11 mouse cellular contexts compared by ENCODE assay signal in genomic region chr10:77164041-77164436, GRCm38 (mm10). TPM values are rescaled to one million over a fixed set of nuclear protein-coding genes. Genes with fewer than 3 reads are reported as not detected.
DNase-seq lines count a peak whose midpoint lies in the region; ATAC-seq and TF ChIP-seq lines count a peak whose summit lies in the region.
"Had no signal": no experiment of that assay in that cellular context is flagged by ENCODE, and none has a peak within 500 bp of the region (broad histone marks: within the 10 kb centered on the region; RNA-seq: fewer than 3 reads in every experiment).

No protein-coding gene starts in this region.

- H3K4me2 ChIP-seq in heart, embryonic 16.5 days (ENCODE audit: low read depth, low read length): peak overlapping the region; percentile 81
- H3K4me2 ChIP-seq in midbrain, postnatal 0 days (ENCODE audit: low read depth, low read length, poor library complexity, severe bottlenecking): no peak overlapping the region
- peak overlapping the region; percentile 95 for H3K4me2 ChIP-seq in forebrain, embryonic 13.5 days
- H3K4me2 ChIP-seq in myocyte (ENCODE audit: low read depth): peak overlapping the region; percentile 63

- no peak for ATAC-seq in heart, embryonic 16.5 days (replicated peaks; ENCODE audit: extremely low read depth, insufficient read depth, low FRiP score)
- no peak for ATAC-seq in midbrain, postnatal 0 days (ENCODE audit: low FRiP score)
- no peak for ATAC-seq in forebrain, embryonic 13.5 days

- TF ChIP-seq POLR2A in myocyte (IDR thresholded peaks at IDR 0.05; ENCODE audit: insufficient read length, low read depth): no peak

- no peak for TF ChIP-seq CTCF in midbrain, postnatal 0 days (IDR thresholded peaks at IDR 0.05)
- no peak for TF ChIP-seq CTCF in layer of hippocampus, adult 2 months (conservative IDR thresholded peaks at IDR 0.05)

- peak overlapping the region; percentile 65 for H3K4me3 ChIP-seq in heart, embryonic 16.5 days (ENCODE audit: low read length)
- H3K4me3 ChIP-seq in midbrain, embryonic 10.5 days: peak overlapping the region; percentile 72
- no peak overlapping the region for H3K4me3 ChIP-seq in midbrain, postnatal 0 days (ENCODE audit: low read depth, low read length)
- H3K4me3 ChIP-seq in forebrain, embryonic 13.5 days: 0 out of 2 replicates have a peak overlapping the region, but pooled peaks have one; percentile 54
- H3K4me3 ChIP-seq in myocyte: peak overlapping the region; percentile 96
- no peak overlapping the region for H3K4me3 ChIP-seq in layer of hippocampus, adult 2 months

- 54% methylated on average over 5 of the region's 5 CpGs for whole genome bisulfite sequencing in heart, embryonic 16.5 days
- 10% methylated on average over 5 of the region's 5 CpGs for WGBS in midbrain, embryonic 10.5 days
- 36% methylated on average over 5 of the region's 5 CpGs for WGBS in midbrain, postnatal 0 days
- 20% methylated on average over 5 of the region's 5 CpGs for WGBS in forebrain, embryonic 13.5 days

- H3K9me3 ChIP-seq in heart, embryonic 16.5 days (replicated peaks; ENCODE audit: control insufficient read depth, low read length): no peaks in the 10 kb centered on the region
- H3K9me3 ChIP-seq in midbrain, embryonic 10.5 days (replicated peaks): no peaks in the 10 kb centered on the region
- no peaks in the 10 kb centered on the region for H3K9me3 ChIP-seq in midbrain, postnatal 0 days (ENCODE audit: low read length)
- H3K9me3 ChIP-seq in forebrain, embryonic 13.5 days (replicated peaks): no peaks in the 10 kb centered on the region

- no peak for DNase-seq in heart, postnatal 10 days
- no peak for DNase-seq in midbrain, embryonic 10.5 days (ENCODE audit: low spot score)
- no peak for DNase-seq in midbrain, postnatal 0 days (ENCODE audit: low spot score)
- no peak for DNase-seq in embryo, embryonic 10 days (ENCODE audit: low spot score)
- DNase-seq in layer of hippocampus, adult 2 months (ENCODE audit: low spot score in 2 of 2): no peak
- DNase-seq: kidney, postnatal 10 days; thymus, postnatal 14 days had no signal

- no peak overlapping the region for H3K27ac ChIP-seq in heart, embryonic 16.5 days (ENCODE audit: low read length)
- peak overlapping the region; percentile 96 for H3K27ac ChIP-seq in midbrain, embryonic 10.5 days (replicated peaks)
- no peak overlapping the region for H3K27ac ChIP-seq in midbrain, postnatal 0 days (ENCODE audit: low read depth, low read length)
- H3K27ac ChIP-seq in forebrain, embryonic 13.5 days: no peak overlapping the region
- no peak overlapping the region for H3K27ac ChIP-seq in layer of hippocampus, adult 2 months
- H3K27ac ChIP-seq: macrophage had no signal

- peaks cover 20% of the 10 kb centered on the region for H3K4me1 ChIP-seq in heart, embryonic 16.5 days (ENCODE audit: control insufficient read depth, insufficient read depth, low read length)
- peaks cover 81% of the 10 kb centered on the region for H3K4me1 ChIP-seq in midbrain, embryonic 10.5 days
- no peaks in the 10 kb centered on the region for H3K4me1 ChIP-seq in midbrain, postnatal 0 days (ENCODE audit: insufficient read depth, low read length)
- H3K4me1 ChIP-seq in forebrain, embryonic 13.5 days: peaks cover 33% of the 10 kb centered on the region

- H3K36me3 ChIP-seq in heart, embryonic 16.5 days (ENCODE audit: control insufficient read depth, insufficient read depth): no peaks in the 10 kb centered on the region
- peaks cover 9% of the 10 kb centered on the region; the same call in 1 of the 2 replicates for H3K36me3 ChIP-seq in midbrain, embryonic 10.5 days
- no peaks in the 10 kb centered on the region for H3K36me3 ChIP-seq in midbrain, postnatal 0 days (ENCODE audit: insufficient read depth, low read length)
- no peaks in the 10 kb centered on the region for H3K36me3 ChIP-seq in forebrain, embryonic 13.5 days (ENCODE audit: poor library complexity, severe bottlenecking)
- peaks cover 20% of the 10 kb centered on the region for H3K36me3 ChIP-seq in myocyte (ENCODE audit: control insufficient read depth, insufficient read depth)

- intact Hi-C loops in heart, postnatal 10 days (cut with DNase I): loop anchor here (2.0 kb wide), 1 partner anchor 41 kb away; no protein-coding TSS in a partner anchor

- H3ac ChIP-seq in myocyte (ENCODE audit: control insufficient read depth, insufficient read length): no peak overlapping the region

- H3K27me3 ChIP-seq in heart, embryonic 16.5 days (ENCODE audit: control insufficient read depth, insufficient read depth, low read length): 0 out of 2 replicates have a peak, but pooled peaks cover 2% of the 10 kb centered on the region
- H3K27me3 ChIP-seq in midbrain, embryonic 10.5 days (ENCODE audit: low read depth, poor library complexity, severe bottlenecking): peaks cover 20% of the 10 kb centered on the region
- peaks cover 15% of the 10 kb centered on the region for H3K27me3 ChIP-seq in midbrain, postnatal 0 days (ENCODE audit: insufficient read depth, low read length)
- H3K27me3 ChIP-seq in forebrain, embryonic 13.5 days: peaks cover 8% of the 10 kb centered on the region; the same call in 1 of the 2 replicates
- no peaks in the 10 kb centered on the region for H3K27me3 ChIP-seq in myocyte (ENCODE audit: control insufficient read depth, insufficient read depth, insufficient read length)

- peaks cover 73% of the 10 kb centered on the region for H3K79me2 ChIP-seq in myocyte (ENCODE audit: control insufficient read depth, insufficient read depth)

- no peak overlapping the region for H3K9ac ChIP-seq in heart, embryonic 16.5 days (ENCODE audit: low read length)
- no peak overlapping the region for H3K9ac ChIP-seq in midbrain, postnatal 0 days (replicated peaks; ENCODE audit: low read length, poor library complexity, severe bottlenecking)
- no peak overlapping the region for H3K9ac ChIP-seq in forebrain, embryonic 13.5 days

TF ChIP-seq in myocyte, 11 proteins besides CTCF, POLR2A, EP300 and RAD21:
- TF ChIP-seq MAX (IDR thresholded peaks at IDR 0.05; ENCODE audit: low read depth) (no peak), TCF12 (IDR thresholded peaks at IDR 0.05; ENCODE audit: insufficient read depth, poor library complexity, severe bottlenecking) (no peak), TCF3 (IDR thresholded peaks at IDR 0.05; ENCODE audit: insufficient read length, low read depth) (no peak), POLR2AphosphoS2 (IDR thresholded peaks at IDR 0.05; ENCODE audit: insufficient read length, low read depth) (no peak), CEBPB (IDR thresholded peaks at IDR 0.05; ENCODE audit: insufficient read depth, poor library complexity, severe bottlenecking) (no peak), SRF (IDR thresholded peaks at IDR 0.05; ENCODE audit: control insufficient read depth, insufficient read length, low read depth) (no peak), MYOG (IDR thresholded peaks at IDR 0.05; ENCODE audit: control insufficient read depth in 1 of 3, insufficient read depth in 1 of 3, insufficient read length in 2 of 3, low read depth in 2 of 3) (no peak), USF1 (IDR thresholded peaks at IDR 0.05; ENCODE audit: low read depth) (no peak), REST (IDR thresholded peaks at IDR 0.05; ENCODE audit: insufficient read depth, insufficient read length) (no peak), MYOD1 (IDR thresholded peaks at IDR 0.05; ENCODE audit: control insufficient read depth in 1 of 3, insufficient read length in 2 of 3, low read depth in 2 of 3) (no peak), E2F4 (IDR thresholded peaks at IDR 0.05; ENCODE audit: insufficient read depth) (no peak)
TF ChIP-seq in myocyte: peak in this region for 0.

RNA-seq across cellular contexts. Expression of gene Col18a1, which starts 2.3 kb away (rescaled TPM):
- 96.2 and 130 TPM in 2 replicates for polyA plus RNA-seq in heart, embryonic 16.5 days (2015; fragmentation: Nextera tagmentation; extraction: Ambion mirVana)
- total RNA-seq in heart, postnatal 10 days (2021): 10 to 100 TPM; 49.9 to 53.2 TPM
- polyA plus RNA-seq in midbrain, embryonic 10.5 days (2016; fragmentation: Nextera tagmentation; extraction: Ambion mirVana): 146 and 155 TPM in 2 replicates
- 27.7 and 30.3 TPM in 2 replicates for total RNA-seq in midbrain, postnatal 0 days (2014; rRNA removed)
- polyA plus RNA-seq in midbrain, postnatal 0 days (2015; fragmentation: Nextera tagmentation; extraction: Ambion mirVana): 14.6 and 15.4 TPM in 2 replicates
- 35.5 and 38.9 TPM in 2 replicates for polyA plus RNA-seq in forebrain, embryonic 13.5 days (2015; fragmentation: Nextera tagmentation; extraction: Ambion mirVana)
- 402 TPM for polyA plus RNA-seq in myocyte (2012; fragmentation: generic; extraction: Trizol)
- total RNA-seq in layer of hippocampus, adult 2 months (2021): 1 to 10 TPM; 3.2 to 4.8 TPM

Comparison
In these comparisons a context has a peak if more than half of its experiments do, and no peak if none do; other contexts are left out.
1. H3K4me3 ChIP-seq: peak in heart, embryonic 16.5 days (single experiment), midbrain, embryonic 10.5 days (single experiment), forebrain, embryonic 13.5 days (single experiment) and myocyte (single experiment); none in midbrain, postnatal 0 days (single experiment) and layer of hippocampus, adult 2 months (single experiment).